Mouse (Mus musculus) MEL (cell line): Measurements from ENCODE around the gene Mmp3. TPM values are rescaled to one million over a fixed set of nuclear protein-coding genes. Genes with fewer than 3 reads are reported as not detected.
"Not testable (repeated sequence)": the region's sequence is repeated elsewhere in the genome, so short reads cannot be mapped to it uniquely, and the experiment has no call there.

Experiments
- DNase-seq: peaks from one replicate; pipeline ENCODE4 v3.0.0; 2011; ENCODE audit warnings: low read depth, low spot score
- H3K27ac ChIP-seq: 2 replicates; pipeline ENCODE4 v1.5.1; 2012; ENCODE audit warnings: low read depth, mild to moderate bottlenecking, control low read depth, low read length, moderate library complexity; ENCODE audit not compliant: control insufficient read depth
- H3K27me3 ChIP-seq, 2 experiments: fragments of 150-350 bp in 1 of 2; sonication (generic) in 1 of 2; 2 replicates each; pipeline ENCODE4 v1.6.1; 2012; ENCODE audit warnings: low read length in 2 of 2, mild to moderate bottlenecking in 2 of 2, improper control_type of control experiment in 1 of 2, moderate library complexity in 1 of 2; ENCODE audit not compliant: insufficient read depth in 2 of 2, control insufficient read depth in 1 of 2
- H3K36me3 ChIP-seq, 2 experiments: 2 replicates each; pipeline ENCODE4 v1.6.1; 2012 to 2014; ENCODE audit warnings: low read length in 2 of 2, improper control_type of control experiment in 1 of 2, inconsistent platforms in 1 of 2, mild to moderate bottlenecking in 1 of 2; ENCODE audit not compliant: insufficient read depth in 2 of 2, control insufficient read depth in 1 of 2
- H3K4me1 ChIP-seq, 2 experiments: fragments of 150-350 bp in 1 of 2; sonication (generic) in 1 of 2; 2 replicates each; pipeline ENCODE4 v1.6.1; 2012; ENCODE audit warnings: low read length in 2 of 2, improper control_type of control experiment in 1 of 2, mild to moderate bottlenecking in 1 of 2; ENCODE audit not compliant: insufficient read depth in 2 of 2, control insufficient read depth in 1 of 2
- H3K4me3 ChIP-seq, 2 experiments: fragments of 150-350 bp in 1 of 2; sonication (generic) in 1 of 2; 2 replicates each; pipeline ENCODE4 v1.5.1; 2012; ENCODE audit warnings: low read depth in 2 of 2, low read length in 2 of 2, mild to moderate bottlenecking in 2 of 2, moderate library complexity in 2 of 2, control low read depth in 1 of 2, improper control_type of control experiment in 1 of 2; ENCODE audit not compliant: control insufficient read depth in 1 of 2, insufficient read depth in 1 of 2
- H3K79me2 ChIP-seq: 2 replicates; pipeline ENCODE4 v1.6.1; 2012; ENCODE audit warnings: mild to moderate bottlenecking, low read length, moderate library complexity; ENCODE audit not compliant: control insufficient read depth, poor library complexity, insufficient read depth
- H3K9ac ChIP-seq: 2 replicates; pipeline ENCODE4 v1.6.1; 2012; ENCODE audit warnings: low read depth, mild to moderate bottlenecking, control low read depth, low read length, moderate library complexity; ENCODE audit not compliant: control insufficient read depth, poor library complexity, severe bottlenecking
- H3K9me3 ChIP-seq: fragments of 150-350 bp; sonication (generic); replicated peaks from 2 replicates; pipeline ENCODE4 v1.6.1; 2012; ENCODE audit warnings: mild to moderate bottlenecking, low read length, improper control_type of control experiment, moderate library complexity; ENCODE audit not compliant: insufficient read depth
- CHD2 ChIP-seq: IDR thresholded peaks from 2 replicates; pipeline ENCODE4 v1.6.1; 2011; ENCODE audit warnings: low read length, improper control_type of control experiment
- ELF1 ChIP-seq: IDR thresholded peaks from 2 replicates; pipeline ENCODE4 v1.6.1; 2014; ENCODE audit warnings: low read depth, mild to moderate bottlenecking, inconsistent platforms, low read length, improper control_type of control experiment, moderate library complexity
- ETS1 ChIP-seq: IDR thresholded peaks from 2 replicates; pipeline ENCODE4 v1.6.1; 2012; ENCODE audit warnings: low read depth, mild to moderate bottlenecking, inconsistent platforms, low read length, improper control_type of control experiment, moderate library complexity
- GATA1 ChIP-seq: IDR thresholded peaks from 2 replicates; pipeline ENCODE4 v1.6.1; 2011; ENCODE audit warnings: low read depth, low read length, improper control_type of control experiment
- KAT2A ChIP-seq: conservative IDR thresholded peaks from 2 replicates; pipeline ENCODE4 v1.6.1; 2012; ENCODE audit warnings: low read depth, low read length, improper control_type of control experiment, inconsistent platforms
- MAX ChIP-seq: IDR thresholded peaks from 2 replicates; pipeline ENCODE4 v1.6.1; 2011; ENCODE audit warnings: low read length, improper control_type of control experiment
- MAZ ChIP-seq: IDR thresholded peaks from 2 replicates; pipeline ENCODE4 v1.6.1; 2012; ENCODE audit warnings: low read depth, mild to moderate bottlenecking, inconsistent platforms, low read length, improper control_type of control experiment
- POLR2AphosphoS5 ChIP-seq: IDR thresholded peaks from 2 replicates; pipeline ENCODE4 v1.6.1; 2012; ENCODE audit warnings: low read depth, borderline replicate concordance, mild to moderate bottlenecking, inconsistent platforms, low read length, moderate library complexity, mixed read lengths
- RCOR1 ChIP-seq: IDR thresholded peaks from 2 replicates; pipeline ENCODE4 v1.6.1; 2012; ENCODE audit warnings: low read depth, mild to moderate bottlenecking, inconsistent platforms, low read length, improper control_type of control experiment
- SMC3 ChIP-seq: IDR thresholded peaks from 2 replicates; pipeline ENCODE4 v1.6.1; 2011; ENCODE audit warnings: low read depth, low read length, improper control_type of control experiment
- ZC3H11A ChIP-seq: IDR thresholded peaks from 2 replicates; pipeline ENCODE4 v1.6.1; 2012; ENCODE audit warnings: low read depth, mild to moderate bottlenecking, inconsistent platforms, low read length, improper control_type of control experiment
- ZMIZ1 ChIP-seq: IDR thresholded peaks from 2 replicates; pipeline ENCODE4 v1.6.1; 2012; ENCODE audit warnings: low read depth, mild to moderate bottlenecking, inconsistent platforms, low read length, improper control_type of control experiment, moderate library complexity
- polyA plus RNA-seq, 2 experiments: library from polyadenylated mRNA; stranded (reverse) in 1 of 2; unstranded in 1 of 2; fragments of >175 nt in 1 of 2; fragments of >200 nt in 1 of 2; gene quantifications; 2 replicates each; pipeline versions ENCODE4 v1.2.1 to v1.2.4; 2012; ENCODE audit warnings: low replicate concordance in 2 of 2, low read depth in 1 of 2; ENCODE audit not compliant: insufficient read length in 2 of 2, insufficient read depth in 1 of 2, missing spikeins in 1 of 2
- total RNA-seq: library from RNA; depleted of rRNA; stranded (reverse); fragments of 300-350 nt; gene quantifications from 2 replicates; pipeline ENCODE4 v1.2.3, GENCODE M21; 2012; rRNA removed

Gene Mmp3
- total RNA-seq = not detected in 2 replicates
- not detected for polyA plus RNA-seq

DNA sequence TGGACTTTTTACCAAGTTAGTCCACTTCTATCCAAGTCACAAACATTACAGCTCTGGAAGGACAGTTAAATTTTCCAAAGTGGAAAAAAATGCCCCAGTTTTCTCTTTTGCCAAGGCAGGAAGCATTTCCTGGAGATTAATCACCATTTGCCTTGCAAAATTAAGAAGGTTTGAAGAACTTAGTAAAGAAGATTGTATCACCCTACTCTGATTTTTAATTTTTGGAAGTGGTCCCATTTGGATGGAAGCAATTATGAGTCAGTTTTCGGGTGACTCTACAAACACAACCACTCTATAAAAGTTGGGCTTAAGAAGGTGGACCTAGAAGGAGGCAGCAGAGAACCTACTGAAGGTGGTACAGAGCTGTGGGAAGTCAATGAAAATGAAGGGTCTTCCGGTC is at the start of gene Mmp3:
Gene Mmp3 (plus strand): TSS at position 301 of the 400 bp plus-strand sequence.
- peaks cover 2 to 7% of the 10 kb centered on the region in 2 experiments; a peak in 3 of 4 replicates for H3K27me3 ChIP-seq
- TF ChIP-seq ETS1 (no peak), ELF1 (no peak), KAT2A (no peak), RCOR1 (no peak), GATA1 (no peak), MAZ (no peak), MAX (no peak)
- TF ChIP-seq, all 39 proteins: peak for 0
- Histone ChIP-seq H3K27ac (no peak within 1 kb of the TSS), H3K36me3 (no peaks in the 10 kb centered on the region), H3K9me3 (no peaks in the 10 kb centered on the region), H3K4me1 (no peaks in the 10 kb centered on the region), H3K4me3 (no peak within 1 kb of the TSS), H3K9ac (no peak within 1 kb of the TSS), H3K79me2 (no peaks in the 10 kb centered on the region)
- no peak for DNase-seq

DNA sequence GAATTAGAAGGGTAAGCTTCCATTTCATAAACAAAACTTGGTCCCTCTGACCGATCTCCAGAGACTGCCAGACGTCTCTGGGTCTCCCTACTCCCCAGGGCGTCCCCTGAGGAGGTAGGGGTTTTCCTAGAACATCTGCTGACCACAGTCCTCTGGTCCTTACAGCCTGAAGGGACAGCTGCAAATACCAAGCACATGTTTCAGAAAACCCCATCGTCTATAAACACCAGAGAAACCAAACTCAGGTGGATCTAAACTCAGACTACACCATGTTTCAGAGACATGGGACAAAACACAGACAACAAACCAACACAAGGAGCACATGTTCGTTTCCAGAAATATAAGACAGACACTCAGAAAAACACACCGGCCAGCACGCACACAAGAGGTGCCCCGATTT is 49.1 kb upstream of the Mmp3 start:
- H3K36me3 ChIP-seq, H3K27me3 ChIP-seq, H3K4me3 ChIP-seq, H3K4me1 ChIP-seq, H3K9ac ChIP-seq, H3K27ac ChIP-seq, DNase-seq, H3K79me2 ChIP-seq, H3K9me3 ChIP-seq: not testable (repeated sequence)

DNA sequence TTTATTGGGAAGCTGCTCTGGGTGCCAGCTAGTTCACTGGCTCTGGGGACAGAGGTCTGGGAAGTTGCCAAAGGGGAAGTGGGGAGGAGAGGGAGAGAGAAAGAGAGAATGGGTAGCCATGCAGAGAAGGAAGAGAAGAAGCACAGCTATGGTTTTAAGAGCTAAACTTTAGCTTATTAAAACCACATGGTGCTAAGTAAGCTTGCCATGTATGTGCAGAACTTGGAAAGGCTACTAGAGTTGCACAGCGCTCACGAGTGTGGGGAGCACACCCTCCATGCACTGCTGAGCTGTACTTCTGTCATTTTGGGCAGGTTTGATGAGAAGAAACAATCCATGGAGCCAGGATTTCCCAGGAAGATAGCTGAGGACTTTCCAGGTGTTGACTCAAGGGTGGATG is 7.7 kb downstream of the Mmp3 start:
- DNase-seq = no peak
- H3K27ac ChIP-seq = no peak overlapping the region
- no peaks in the 10 kb centered on the region for H3K79me2 ChIP-seq
- no peak overlapping the region for H3K9ac ChIP-seq
- no peak for TF ChIP-seq ZMIZ1
- no peak for TF ChIP-seq POLR2AphosphoS5
- no peak for TF ChIP-seq CHD2
- no peak for TF ChIP-seq KAT2A
- TF ChIP-seq ZC3H11A = no peak
- TF ChIP-seq SMC3 = no peak
- TF ChIP-seq, all 39 proteins: peak for 0
- H3K9me3 ChIP-seq = no peaks in the 10 kb centered on the region
- H3K36me3 ChIP-seq = no peaks in the 10 kb centered on the region
- no peak overlapping the region for H3K4me3 ChIP-seq
- no peaks in the 10 kb centered on the region for H3K4me1 ChIP-seq
- H3K27me3 ChIP-seq = peaks cover 0 to 4% of the 10 kb centered on the region in 2 experiments; a peak in 2 of 4 replicates
